Mouse (Mus musculus) limb, embryonic 15.5 days (tissue): ENCODE data around the gene Rpl34. TPM values are rescaled to one million over a fixed set of nuclear protein-coding genes. Genes with fewer than 3 reads are reported as not detected.

Source experiments
- ATAC-seq: fragments of 200-750 bp; cut with Nextera tagmentation; 2 replicates; pipeline ENCODE4 v1.8.0; 2017; ENCODE audit warnings: low read depth, moderate TSS enrichment; ENCODE audit not compliant: insufficient number of reproducible peaks, low FRiP score, low TSS enrichment
- H3K27ac ChIP-seq: fragments of 300-500 bp; sonication (generic); 2 replicates; pipeline ENCODE4 v1.5.1; 2015; ENCODE audit warnings: moderate library complexity, mild to moderate bottlenecking, inconsistent platforms
- H3K27me3 ChIP-seq: fragments of 300-500 bp; sonication (generic); 2 replicates; pipeline ENCODE4 v1.6.1; 2015; ENCODE audit warnings: inconsistent platforms
- H3K36me3 ChIP-seq: fragments of 300-500 bp; sonication (generic); 2 replicates; pipeline ENCODE4 v1.6.1; 2015; ENCODE audit warnings: inconsistent platforms
- H3K4me1 ChIP-seq: fragments of 300-500 bp; sonication (generic); 2 replicates; pipeline ENCODE4 v1.6.1; 2015; ENCODE audit warnings: inconsistent platforms
- H3K4me2 ChIP-seq: fragments of 300-500 bp; sonication (generic); 2 replicates; pipeline ENCODE4 v1.6.1; 2015; ENCODE audit warnings: mild to moderate bottlenecking, inconsistent platforms
- H3K4me3 ChIP-seq: fragments of 300-500 bp; sonication (generic); 2 replicates; pipeline ENCODE4 v1.5.1; 2015; ENCODE audit warnings: mild to moderate bottlenecking, inconsistent platforms
- H3K9ac ChIP-seq: fragments of 300-500 bp; sonication (generic); 2 replicates; pipeline ENCODE4 v1.6.1; 2015; ENCODE audit warnings: inconsistent platforms
- H3K9me3 ChIP-seq: fragments of 300-500 bp; sonication (generic); 2 replicates; pipeline ENCODE4 v1.6.1; 2016; ENCODE audit warnings: inconsistent platforms
- WGBS: fragments of 180-500 bp; shearing (Covaris S2); methylation state at CpG from one replicate; pipeline ENCODE4 v1.1.7; 2015; 5-methylcytosine and 5-hydroxymethylcytosine counted together
- polyA plus RNA-seq: library from polyadenylated mRNA; unstranded; fragments of >200 nt; fragmentation: Nextera tagmentation; extraction: Ambion mirVana; gene quantifications from 2 replicates; pipeline ENCODE4 v1.2.1, GENCODE M21; 2015

Gene Rpl34
- polyA plus RNA-seq: 695 and 892 TPM in 2 replicates

- Histone ChIP-seq H3K9ac (peak within 1 kb of the TSS; percentile 99), H3K4me2 (peak within 1 kb of the TSS; percentile 67), H3K9me3 (no peaks in the 10 kb centered on the region), H3K36me3 (peaks cover 37% of the 10 kb centered on the region), H3K27ac (peak within 1 kb of the TSS; percentile 91), H3K27me3 (no peaks in the 10 kb centered on the region), H3K4me3 (peak within 1 kb of the TSS; percentile 96), H3K4me1 (peaks cover 14% of the 10 kb centered on the region)
- WGBS: under 1% methylated on average over 45 of the region's 45 CpGs
- ATAC-seq: peak; percentile 98
Measured at GRCm38 (mm10) chr3:130730189-130730653, at the start of gene Rpl34. TSS of gene Rpl34 (minus strand) at chr3:130730398.

GRCm38 (mm10) chr3:130768172-130768571, 38.0 kb upstream of the Rpl34 start:
- WGBS: 73% methylated on average over 3 of the region's 3 CpGs
- H3K9ac ChIP-seq: no peak overlapping the region
- ATAC-seq: no peak

GRCm38 (mm10) chr3:130764091-130764490, 33.9 kb upstream of the Rpl34 start:
- Histone ChIP-seq H3K4me2 (no peak overlapping the region), H3K9ac (no peak overlapping the region), H3K27ac (no peak overlapping the region), H3K36me3 (no peaks in the 10 kb centered on the region), H3K4me1 (no peaks in the 10 kb centered on the region), H3K9me3 (no peaks in the 10 kb centered on the region), H3K27me3 (no peaks in the 10 kb centered on the region), H3K4me3 (no peak overlapping the region)
- WGBS: 77% methylated on average over 5 of the region's 5 CpGs
- ATAC-seq: no peak

More at GRCm38 (mm10) chr3:130768172-130768571, 38.0 kb upstream of the Rpl34 start:
- Histone ChIP-seq H3K9me3 (no peaks in the 10 kb centered on the region), H3K27me3 (no peaks in the 10 kb centered on the region), H3K4me2 (no peak overlapping the region), H3K27ac (no peak overlapping the region), H3K4me3 (no peak overlapping the region), H3K36me3 (no peaks in the 10 kb centered on the region), H3K4me1 (no peaks in the 10 kb centered on the region)

GRCm38 (mm10) chr3:130760711-130761435, 30.7 kb upstream of the Rpl34 start:
- H3K27ac ChIP-seq: no peak overlapping the region
- no peak overlapping the region for H3K4me3 ChIP-seq
- H3K36me3 ChIP-seq: no peaks in the 10 kb centered on the region
- WGBS: 42% methylated on average over 24 of the region's 24 CpGs
- peaks cover 8% of the 10 kb centered on the region; the same call in 1 of the 2 replicates for H3K4me1 ChIP-seq
- ATAC-seq: no peak
- H3K9me3 ChIP-seq: no peaks in the 10 kb centered on the region
- no peak overlapping the region for H3K4me2 ChIP-seq
- 0 out of 2 replicates have a peak, but pooled peaks cover 4% of the 10 kb centered on the region for H3K27me3 ChIP-seq
- no peak overlapping the region for H3K9ac ChIP-seq

- Histone ChIP-seq H3K9me3 (no peaks in the 10 kb centered on the region), H3K27me3 (0 out of 2 replicates have a peak, but pooled peaks cover 4% of the 10 kb centered on the region), H3K4me2 (no peak overlapping the region), H3K4me3 (no peak overlapping the region), H3K27ac (no peak overlapping the region), H3K4me1 (peaks cover 8% of the 10 kb centered on the region; the same call in 1 of the 2 replicates), H3K36me3 (no peaks in the 10 kb centered on the region), H3K9ac (no peak overlapping the region)
- no peak for ATAC-seq
- 54% methylated on average over 15 of the region's 15 CpGs for WGBS
Measured at GRCm38 (mm10) chr3:130758157-130758841, 28.1 kb upstream of the Rpl34 start.

- WGBS: 65% methylated on average over 8 of the region's 8 CpGs
- Histone ChIP-seq H3K4me1 (peaks cover 8% of the 10 kb centered on the region; the same call in 1 of the 2 replicates), H3K27ac (no peak overlapping the region), H3K9ac (no peak overlapping the region), H3K4me3 (no peak overlapping the region), H3K36me3 (no peaks in the 10 kb centered on the region), H3K4me2 (no peak overlapping the region), H3K27me3 (0 out of 2 replicates have a peak, but pooled peaks cover 4% of the 10 kb centered on the region), H3K9me3 (no peaks in the 10 kb centered on the region)
- ATAC-seq: no peak; the same call in 1 of the 2 replicates
Measured at GRCm38 (mm10) chr3:130757117-130757852, 27.1 kb upstream of the Rpl34 start.

GRCm38 (mm10) chr3:130749206-130749605, 19.0 kb upstream of the Rpl34 start:
- Histone ChIP-seq H3K4me1 (no peaks in the 10 kb centered on the region), H3K9me3 (no peaks in the 10 kb centered on the region), H3K27me3 (no peaks in the 10 kb centered on the region), H3K27ac (no peak overlapping the region), H3K4me3 (no peak overlapping the region), H3K9ac (no peak overlapping the region), H3K4me2 (no peak overlapping the region), H3K36me3 (no peaks in the 10 kb centered on the region)
- no peak for ATAC-seq
- WGBS: 81% methylated on average over 3 of the region's 3 CpGs

GRCm38 (mm10) chr3:130746673-130747619, 16.7 kb upstream of the Rpl34 start:
- H3K4me1 ChIP-seq: no peaks in the 10 kb centered on the region
- H3K27ac ChIP-seq: no peak overlapping the region
- no peaks in the 10 kb centered on the region for H3K27me3 ChIP-seq
- H3K36me3 ChIP-seq: no peaks in the 10 kb centered on the region
- 78% methylated on average over 10 of the region's 10 CpGs for WGBS
- ATAC-seq: no peak
- H3K9ac ChIP-seq: no peak overlapping the region
- no peak overlapping the region for H3K4me3 ChIP-seq
- no peaks in the 10 kb centered on the region for H3K9me3 ChIP-seq
- H3K4me2 ChIP-seq: no peak overlapping the region

GRCm38 (mm10) chr3:130737652-130738361, 7.6 kb upstream of the Rpl34 start:
- Histone ChIP-seq H3K9me3 (no peaks in the 10 kb centered on the region), H3K4me3 (no peak overlapping the region), H3K4me2 (no peak overlapping the region), H3K27me3 (peaks cover 7% of the 10 kb centered on the region; the same call in 1 of the 2 replicates), H3K36me3 (no peaks in the 10 kb centered on the region), H3K9ac (no peak overlapping the region), H3K4me1 (no peaks in the 10 kb centered on the region), H3K27ac (no peak overlapping the region)
- WGBS: 15% methylated on average over 21 of the region's 21 CpGs
- ATAC-seq: no peak

- Histone ChIP-seq H3K4me2 (no peak overlapping the region), H3K27me3 (peaks cover 7% of the 10 kb centered on the region; the same call in 1 of the 2 replicates), H3K36me3 (no peaks in the 10 kb centered on the region), H3K27ac (no peak overlapping the region), H3K4me3 (no peak overlapping the region), H3K9ac (no peak overlapping the region), H3K9me3 (no peaks in the 10 kb centered on the region), H3K4me1 (no peaks in the 10 kb centered on the region)
- no peak for ATAC-seq
- WGBS: 46% methylated on average over 4 of the region's 4 CpGs
Measured at GRCm38 (mm10) chr3:130736758-130737157, 6.6 kb upstream of the Rpl34 start.
